Mouse (Mus musculus): ENCODE measurements at regions not wholly inside any gene's neighbourhood (a gene's known extent, or its start where the extent isn't known, plus 50 kb on each side); places are given as distances from the start of the nearest gene placed in this dataset.

GRCm38 (mm10) chr14:79852683-79853082 lies 81.6 kb upstream of the Pcdh8 start:
- no peak for DNase-seq

DNA sequence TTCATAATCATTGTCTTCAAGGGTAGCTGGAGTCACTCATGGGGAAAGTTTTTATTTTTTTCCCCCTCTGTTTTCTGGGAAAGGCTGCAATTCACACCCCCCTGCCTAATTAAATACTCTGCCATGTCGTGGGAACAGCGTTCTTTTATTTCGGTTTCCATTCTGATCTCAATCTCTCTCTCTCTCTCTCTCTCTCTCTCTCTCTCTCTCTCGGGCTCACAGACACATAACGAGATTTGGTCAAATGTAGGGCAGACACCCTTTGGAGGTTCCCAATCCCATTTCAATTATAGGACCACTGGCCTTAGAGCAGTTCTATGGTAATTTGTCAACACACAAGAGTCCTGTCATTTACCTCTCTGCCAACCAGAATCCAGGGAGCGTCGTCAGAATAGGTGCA lies 80.7 kb upstream of the Pcdh8 start:
- DNase-seq, result no peak

DNA sequence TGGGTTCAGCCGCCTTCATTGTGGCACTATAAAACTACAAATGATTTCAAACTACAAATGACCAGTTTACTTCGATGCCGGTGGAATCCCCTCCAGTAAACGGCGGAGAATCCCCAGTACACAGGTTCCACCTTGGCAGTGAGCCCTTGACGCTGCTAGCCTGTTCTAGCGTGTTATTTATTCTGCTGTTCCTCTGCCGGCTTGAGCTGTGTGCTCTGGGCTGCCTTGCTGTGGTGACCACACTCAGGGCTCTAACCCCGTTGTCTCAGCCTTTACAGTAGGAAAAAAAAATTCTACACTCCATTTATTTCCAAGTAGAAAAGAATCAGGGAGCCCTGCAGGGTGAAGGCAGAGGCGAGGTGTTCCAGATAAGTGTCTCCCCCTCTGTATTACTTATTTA lies 80.1 kb upstream of the Pcdh8 start:
- no peak for DNase-seq

- no peak for DNase-seq
Observed at GRCm38 (mm10) chr14:79849617-79850435, 78.7 kb upstream of the Pcdh8 start.

DNA sequence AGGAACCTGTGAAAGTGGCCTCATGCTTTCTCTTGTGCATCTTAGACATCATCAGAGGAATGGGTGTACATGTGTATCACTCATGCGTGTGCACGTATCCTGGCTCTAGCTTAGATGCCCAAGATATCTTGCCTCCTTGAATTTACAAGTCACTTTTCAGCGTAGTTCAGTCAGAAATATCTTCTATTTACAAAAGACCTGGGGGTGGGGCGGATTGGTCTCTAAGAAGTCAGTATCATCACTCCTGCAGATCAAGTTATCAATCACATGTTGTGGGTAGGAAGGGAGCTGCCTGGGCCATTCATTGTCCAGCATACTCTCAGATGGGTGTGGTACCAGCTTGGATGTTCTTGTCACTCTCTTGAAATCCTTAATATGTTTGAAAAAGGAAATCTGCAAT lies 77.0 kb upstream of the Pcdh8 start:
- DNase-seq, result no peak

GRCm38 (mm10) chr14:79844306-79844705 lies 73.2 kb upstream of the Pcdh8 start:
- no peak for DNase-seq

DNA sequence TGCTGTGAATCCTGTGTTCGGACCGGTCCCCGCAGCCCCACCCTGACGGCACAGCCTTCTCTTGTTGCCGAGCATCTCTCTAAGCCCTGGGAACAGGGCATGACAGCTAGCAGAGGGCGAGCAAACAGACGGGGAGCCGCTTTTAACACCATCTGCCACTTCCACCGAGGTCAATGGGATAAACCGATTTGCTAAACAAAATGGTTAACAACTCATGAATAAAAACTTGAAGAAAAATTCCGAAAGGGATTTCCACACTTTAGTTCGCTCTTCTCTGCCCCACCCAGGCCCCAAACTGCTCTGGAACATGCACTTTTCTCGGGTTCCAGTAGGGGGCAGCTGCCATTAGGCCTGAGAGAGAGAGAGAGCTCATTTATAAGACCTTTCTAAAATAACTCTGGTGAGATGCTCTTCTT lies 72.0 kb upstream of the Pcdh8 start:
- peak; percentile 5 for DNase-seq

- DNase-seq, result no peak
Observed at GRCm38 (mm10) chr14:79842734-79843133, 71.6 kb upstream of the Pcdh8 start.

- DNase-seq, result no peak
Observed at GRCm38 (mm10) chr14:79837101-79837500, 66.0 kb upstream of the Pcdh8 start.

- no peak for DNase-seq
Observed at GRCm38 (mm10) chr14:79836186-79836585, 65.1 kb upstream of the Pcdh8 start.

GRCm38 (mm10) chr14:79824670-79825446 lies 53.7 kb upstream of the Pcdh8 start:
- DNase-seq, result no peak

DNA sequence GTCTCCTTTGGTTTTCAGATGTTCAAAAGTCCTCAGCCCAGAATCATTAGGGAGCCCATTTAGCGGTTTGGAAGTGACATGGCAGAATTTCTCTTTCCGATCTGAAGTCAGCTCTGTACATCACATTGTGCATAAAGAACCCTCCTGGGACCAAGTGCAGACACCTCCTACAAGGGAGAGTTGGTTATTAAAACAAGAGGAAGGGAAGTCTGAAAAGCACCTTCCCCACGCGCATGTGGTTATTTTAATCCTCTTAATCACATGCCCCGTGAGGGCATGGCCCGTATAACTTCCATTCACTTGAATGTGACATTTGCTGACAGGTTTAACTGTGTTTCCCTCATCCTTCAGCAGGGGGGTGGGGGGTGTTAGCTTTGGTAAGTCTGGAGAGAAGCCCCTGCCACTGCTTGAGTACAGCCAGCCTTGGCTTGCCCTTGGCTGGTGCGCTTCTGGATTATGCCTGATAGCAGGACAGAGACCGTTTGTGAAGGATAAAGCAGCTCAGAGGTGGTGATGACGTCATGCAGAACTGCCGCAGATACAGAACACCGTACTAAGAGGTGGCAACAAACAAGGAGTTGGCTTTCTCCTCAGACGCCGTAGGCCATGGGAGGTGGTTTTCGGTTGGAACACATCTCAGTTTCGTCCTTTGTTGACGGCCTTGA lies 51.5 kb upstream of the Pcdh8 start:
- DNase-seq, result no peak

- DNase-seq, result no peak
Observed at GRCm38 (mm10) chr14:79822011-79822435, 50.9 kb upstream of the Pcdh8 start.

GRCm38 (mm10) chr14:79821352-79822010 lies 50.4 kb upstream of the Pcdh8 start:
- DNase-seq, result no peak

Data from adrenal gland, postnatal 25 days (tissue).